Mouse (Mus musculus) erythroblast, embryonic 14.5 days (primary cell): Measurements from ENCODE around the gene Erf.

Source experiments
- GATA1 ChIP-seq: IDR thresholded peaks from 2 replicates; pipeline ENCODE4 v1.6.1; 2012; ENCODE audit warnings: low read length, inconsistent platforms, mixed read lengths
- TAL1 ChIP-seq: IDR thresholded peaks from 3 replicates; pipeline ENCODE4 v1.6.1; 2012; ENCODE audit warnings: low read length, inconsistent platforms, mixed read lengths

DNA sequence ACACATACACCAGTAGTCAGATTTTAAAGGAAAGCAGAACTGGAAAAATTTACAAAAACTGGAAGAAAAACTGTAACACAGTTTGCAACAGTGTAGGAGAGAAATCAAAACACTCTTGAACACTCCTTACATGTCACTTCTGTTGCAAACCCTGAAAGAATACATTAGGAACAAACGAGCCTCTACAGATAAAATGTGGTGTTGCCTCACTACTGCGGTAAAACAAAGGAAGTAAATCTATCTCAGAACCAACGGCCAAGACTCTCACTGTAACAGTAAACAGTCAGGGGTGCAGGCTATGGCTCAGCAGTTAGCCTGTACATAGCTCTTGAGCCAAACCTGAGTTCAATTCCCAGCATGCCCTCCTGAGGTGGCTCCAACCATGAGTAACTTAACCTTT, 37.5 kb downstream of the Erf start:
- TF ChIP-seq GATA1 (no peak), TAL1 (no peak)
